Mouse (Mus musculus) sigmoid colon, adult 10 weeks (tissue): Measurements from ENCODE around the gene Zfp39. TPM values are rescaled to one million over a fixed set of nuclear protein-coding genes. Genes with fewer than 3 reads are reported as not detected.

ENCODE experiments used
- polyA plus RNA-seq: library from polyadenylated mRNA; stranded (reverse); fragments of 350-450 nt; fragmentation: Illumina TruSeq; extraction: RNeasy Lipid Tissue Mini Kit (QIAGEN cat#74804); gene quantifications from one replicate; pipeline ENCODE4 v1.2.3, GENCODE M21; 2014; ENCODE audit warnings: low read depth, low replicate concordance

Zfp39 gene
- polyA plus RNA-seq, result 3.9 TPM

GRCm38 (mm10) chr11:58903511-58904409, at the start of gene Zfp39:
TSS of gene Zfp39 (minus strand) at chr11:58904225.

GRCm38 (mm10) chr11:58948542-58949479, 44.8 kb upstream of the Zfp39 start, which contains the start of gene Hist3h2ba:
TSS of gene Hist3h2ba (plus strand) at chr11:58948920.

GRCm38 (mm10) chr11:58938322-58939087, 34.5 kb upstream of the Zfp39 start, which contains the start of gene Rnf187:
TSS of gene Rnf187 (minus strand) at chr11:58938916.

GRCm38 (mm10) chr11:58917745-58918366, 13.8 kb upstream of the Zfp39 start, which contains the start of gene Btnl10:
TSS of gene Btnl10 (plus strand) at chr11:58917908.

GRCm38 (mm10) chr11:58867039-58867953, 36.7 kb downstream of the Zfp39 start, which contains the start of gene 2810021J22Rik:
TSS of gene 2810021J22Rik (plus strand) at chr11:58867216.

GRCm38 (mm10) chr11:58846919-58847461, 57.0 kb downstream of the Zfp39 start, which contains the start of gene Gm12258:
TSS of gene Gm12258 (plus strand) at chr11:58847158.

GRCm38 (mm10) chr11:58838951-58839350, 65.1 kb downstream of the Zfp39 start, which contains the start of gene Olfr311:
TSS of gene Olfr311 (plus strand) at chr11:58839251.

Other genes with a start within 250 kb of the Zfp39 start
- gene Olfr322, start 245.4 kb downstream of the Zfp39 start, polyA plus RNA-seq, result not detected
- gene Olfr320, start 223.1 kb downstream of the Zfp39 start, polyA plus RNA-seq, result not detected
- gene Olfr319, start 205.1 kb downstream of the Zfp39 start, polyA plus RNA-seq, result not detected
- gene Olfr318, start 180.2 kb downstream of the Zfp39 start, polyA plus RNA-seq, result not detected
- not detected for gene Olfr317, start 165.0 kb downstream of the Zfp39 start, polyA plus RNA-seq
- gene Olfr316, start 151.5 kb downstream of the Zfp39 start, polyA plus RNA-seq, result not detected
- not detected for gene Olfr315, start 131.0 kb downstream of the Zfp39 start, polyA plus RNA-seq
- not detected for gene Olfr314, start 121.3 kb downstream of the Zfp39 start, polyA plus RNA-seq
- gene Fam183b, start 102.3 kb downstream of the Zfp39 start, polyA plus RNA-seq, result not detected
- not detected for gene Olfr313, start 89.2 kb downstream of the Zfp39 start, polyA plus RNA-seq
- gene Olfr312, start 75.0 kb downstream of the Zfp39 start, polyA plus RNA-seq, result not detected
- not detected for gene Olfr311, start 65.0 kb downstream of the Zfp39 start, polyA plus RNA-seq
- 12.9 TPM for gene Gm12258, start 57.1 kb downstream of the Zfp39 start, polyA plus RNA-seq
- gene 2810021J22Rik, start 37.0 kb downstream of the Zfp39 start, polyA plus RNA-seq, result 8.3 TPM
- not detected for gene Btnl10, start 13.7 kb upstream of the Zfp39 start, polyA plus RNA-seq
- gene Rnf187, start 34.7 kb upstream of the Zfp39 start, polyA plus RNA-seq, result 6.2 TPM
- not detected for gene Hist3h2ba, start 44.7 kb upstream of the Zfp39 start, polyA plus RNA-seq
- 18.4 TPM for gene Hist3h2a, start 50.5 kb upstream of the Zfp39 start, polyA plus RNA-seq
- gene Trim17, start 50.5 kb upstream of the Zfp39 start, polyA plus RNA-seq, result 0.41 TPM
- gene Trim11, start 73.9 kb upstream of the Zfp39 start, polyA plus RNA-seq, result 2.8 TPM
- not detected for gene Obscn, start 232.2 kb upstream of the Zfp39 start, polyA plus RNA-seq